Mouse (Mus musculus): ENCODE measurements around the gene Ripply1. TPM values are rescaled to one million over a fixed set of nuclear protein-coding genes. Genes with fewer than 3 reads are reported as not detected.

Ripply1 gene
- not detected in 2 replicates for total RNA-seq (2014; fragmentation: Nextera tagmentation)
- not detected in 2 replicates for total RNA-seq (2017)

- ATAC-seq (replicated peaks; ENCODE audit: low FRiP score, low TSS enrichment, poor library complexity, severe bottlenecking): no peak
Observed at GRCm38 (mm10) chrX:139782278-139783044, at the start of gene Ripply1. Ripply1 (minus strand) TSS chrX:139782353.

- peak; percentile 72 for ATAC-seq (replicated peaks; ENCODE audit: low FRiP score, low TSS enrichment, poor library complexity, severe bottlenecking)
Observed at GRCm38 (mm10) chrX:139828363-139829092, 46.4 kb upstream of the Ripply1 start.

- ATAC-seq (replicated peaks; ENCODE audit: low FRiP score, low TSS enrichment, poor library complexity, severe bottlenecking): no peak
Observed at GRCm38 (mm10) chrX:139826926-139827325, 44.8 kb upstream of the Ripply1 start.

- ATAC-seq (replicated peaks; ENCODE audit: low FRiP score, low TSS enrichment, poor library complexity, severe bottlenecking): no peak
Observed at GRCm38 (mm10) chrX:139825402-139825801, 43.2 kb upstream of the Ripply1 start.

- no peak for ATAC-seq (replicated peaks; ENCODE audit: low FRiP score, low TSS enrichment, poor library complexity, severe bottlenecking)
Observed at GRCm38 (mm10) chrX:139815201-139815600, 33.0 kb upstream of the Ripply1 start.

- peak; percentile 84 for ATAC-seq (replicated peaks; ENCODE audit: low FRiP score, low TSS enrichment, poor library complexity, severe bottlenecking)
Observed at GRCm38 (mm10) chrX:139814018-139814635, 32.0 kb upstream of the Ripply1 start.

- peak; percentile 76 for ATAC-seq (replicated peaks; ENCODE audit: low FRiP score, low TSS enrichment, poor library complexity, severe bottlenecking)
Observed at GRCm38 (mm10) chrX:139813299-139814002, 31.3 kb upstream of the Ripply1 start.

- no peak for ATAC-seq (replicated peaks; ENCODE audit: low FRiP score, low TSS enrichment, poor library complexity, severe bottlenecking)
Observed at GRCm38 (mm10) chrX:139812636-139813298, 30.6 kb upstream of the Ripply1 start.

- ATAC-seq (replicated peaks; ENCODE audit: low FRiP score, low TSS enrichment, poor library complexity, severe bottlenecking): no peak
Observed at GRCm38 (mm10) chrX:139808501-139808900, 26.3 kb upstream of the Ripply1 start.

- ATAC-seq (replicated peaks; ENCODE audit: low FRiP score, low TSS enrichment, poor library complexity, severe bottlenecking): no peak
Observed at GRCm38 (mm10) chrX:139808085-139808484, 25.9 kb upstream of the Ripply1 start.

- ATAC-seq (replicated peaks; ENCODE audit: low FRiP score, low TSS enrichment, poor library complexity, severe bottlenecking): no peak
Observed at GRCm38 (mm10) chrX:139807391-139807790, 25.2 kb upstream of the Ripply1 start.

GRCm38 (mm10) chrX:139805918-139806317 lies 23.8 kb upstream of the Ripply1 start:
- ATAC-seq (replicated peaks; ENCODE audit: low FRiP score, low TSS enrichment, poor library complexity, severe bottlenecking): no peak

GRCm38 (mm10) chrX:139803028-139803427 lies 20.9 kb upstream of the Ripply1 start:
- no peak for ATAC-seq (replicated peaks; ENCODE audit: low FRiP score, low TSS enrichment, poor library complexity, severe bottlenecking)

GRCm38 (mm10) chrX:139800406-139800878 lies 18.3 kb upstream of the Ripply1 start, which contains the start of gene Cldn2:
Cldn2 (plus strand) TSS chrX:139800828.
- ATAC-seq (replicated peaks; ENCODE audit: low FRiP score, low TSS enrichment, poor library complexity, severe bottlenecking): no peak

- ATAC-seq (replicated peaks; ENCODE audit: low FRiP score, low TSS enrichment, poor library complexity, severe bottlenecking): no peak
Observed at GRCm38 (mm10) chrX:139799953-139800352, 17.8 kb upstream of the Ripply1 start.

GRCm38 (mm10) chrX:139797875-139798274 lies 15.7 kb upstream of the Ripply1 start:
- ATAC-seq (replicated peaks; ENCODE audit: low FRiP score, low TSS enrichment, poor library complexity, severe bottlenecking): peak; percentile 66; the same call in 1 of the 2 replicates

GRCm38 (mm10) chrX:139796037-139796436 lies 13.9 kb upstream of the Ripply1 start:
- peak; percentile 43; the same call in 1 of the 2 replicates for ATAC-seq (replicated peaks; ENCODE audit: low FRiP score, low TSS enrichment, poor library complexity, severe bottlenecking)

- ATAC-seq (replicated peaks; ENCODE audit: low FRiP score, low TSS enrichment, poor library complexity, severe bottlenecking): no peak
Observed at GRCm38 (mm10) chrX:139794072-139794845, 12.1 kb upstream of the Ripply1 start.
